Mouse (Mus musculus): ENCODE results near the gene P2ry13.

The P2ry13 gene

DNA sequence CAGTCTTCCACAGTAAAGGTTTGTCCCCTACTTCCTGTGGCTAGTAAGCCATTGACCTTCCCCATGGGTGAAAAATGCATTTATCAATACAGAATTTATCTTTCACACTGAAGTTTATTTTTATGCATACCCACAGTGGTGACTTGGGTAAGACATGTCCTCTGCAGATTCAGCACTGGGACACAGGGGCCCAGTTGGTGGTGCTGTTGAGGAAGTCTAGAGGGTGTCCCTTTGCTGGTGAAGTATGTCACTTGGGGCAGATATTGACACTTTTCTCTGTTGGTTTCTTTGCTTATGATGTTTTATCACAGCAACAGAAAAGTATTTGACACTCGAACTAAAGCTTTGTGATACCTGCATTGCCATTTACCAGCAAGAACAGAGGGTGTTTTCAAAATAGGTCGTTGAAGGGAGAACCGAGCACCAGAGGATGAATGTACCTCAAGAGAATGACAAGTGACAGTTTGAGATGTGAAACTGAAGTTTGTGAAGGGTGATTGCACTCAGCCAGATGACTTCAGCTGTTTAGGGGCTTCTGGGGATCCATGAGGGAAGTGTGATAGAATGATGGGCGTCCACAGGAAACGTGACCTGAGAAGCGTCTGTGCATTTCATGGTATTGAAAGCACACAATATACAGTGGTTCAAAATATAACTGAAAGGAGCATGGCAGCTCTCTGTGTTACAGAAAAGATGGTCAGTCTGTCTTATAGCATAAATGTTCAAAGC lies 36.1 kb downstream of the P2ry13 start:
- no peak for TF ChIP-seq GATA4 (IDR thresholded peaks at IDR 0.05; ENCODE audit: insufficient replicate concordance, low read length)

DNA sequence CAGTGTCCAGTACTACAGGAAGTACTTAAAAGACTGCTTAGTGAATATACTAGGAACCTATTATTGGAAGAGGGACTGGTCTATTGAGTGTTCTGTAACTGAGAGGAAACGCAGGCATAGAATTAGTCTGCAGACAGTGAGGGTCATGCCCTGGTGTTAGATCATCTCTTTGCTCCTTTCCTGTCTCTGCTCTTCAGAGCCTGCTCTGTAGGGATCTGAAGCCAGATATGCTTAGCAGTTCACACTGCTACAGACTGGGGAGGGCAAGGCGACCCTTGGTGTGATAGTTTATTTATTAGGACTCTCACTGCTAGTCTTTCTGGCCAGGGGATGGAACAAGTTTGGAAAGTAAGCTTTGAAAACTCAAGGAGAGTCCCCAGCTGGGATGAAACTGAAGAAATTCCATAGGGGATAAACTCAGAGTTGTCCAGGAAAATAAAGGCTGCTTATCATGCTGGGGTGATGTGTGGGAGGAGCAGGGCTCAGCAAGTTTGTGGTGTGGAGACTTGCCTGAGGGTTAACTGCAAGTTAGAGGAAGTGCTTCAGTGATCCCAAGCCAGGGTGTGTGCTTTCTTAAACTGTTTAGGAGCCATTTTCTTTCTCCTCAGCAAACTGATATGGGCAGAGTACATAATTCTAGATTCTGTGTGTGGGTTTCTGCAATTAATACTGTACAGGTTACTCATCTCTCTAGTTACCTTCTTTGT lies 40.6 kb downstream of the P2ry13 start:
- TF ChIP-seq GATA4 (IDR thresholded peaks at IDR 0.05; ENCODE audit: insufficient replicate concordance, low read length), result no peak

DNA sequence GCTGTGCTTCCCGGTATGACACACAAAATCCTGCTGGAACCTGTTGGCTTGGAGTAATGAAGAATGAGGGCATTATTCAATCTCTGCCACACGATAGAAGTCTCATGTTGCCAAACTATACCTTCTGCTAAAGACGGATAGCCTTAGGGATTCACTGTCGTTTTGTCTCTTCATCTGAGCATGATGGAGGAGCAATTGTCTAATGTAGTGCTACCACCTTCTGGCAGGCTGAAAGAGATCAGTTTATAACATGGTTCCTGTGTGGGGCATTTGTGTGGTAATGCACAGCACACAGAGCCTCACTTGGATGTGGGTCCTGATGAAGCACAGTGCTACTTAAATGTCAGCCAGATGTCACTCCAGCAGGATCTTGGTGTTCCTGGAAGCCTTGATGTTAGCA lies 41.5 kb downstream of the P2ry13 start:
- no peak for TF ChIP-seq GATA4 (IDR thresholded peaks at IDR 0.05; ENCODE audit: insufficient replicate concordance, low read length)

DNA sequence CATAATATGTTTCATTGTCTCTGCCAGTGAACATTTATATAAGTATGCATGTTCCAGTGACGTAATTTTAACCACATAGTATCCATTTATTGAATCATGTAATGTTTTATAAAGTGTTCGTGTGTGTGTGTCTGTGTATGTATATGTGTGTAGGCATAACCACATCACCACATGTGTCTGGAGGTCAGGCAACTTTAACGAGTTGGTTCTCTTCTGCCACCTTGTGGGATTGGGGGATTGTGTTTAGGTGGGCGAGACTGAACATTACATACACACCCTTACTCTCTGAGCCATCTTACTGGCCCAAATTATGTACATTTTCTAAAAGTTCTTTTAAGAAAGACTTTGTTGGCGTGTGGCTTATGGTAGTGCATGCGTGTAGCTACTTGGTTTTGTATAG lies 42.2 kb downstream of the P2ry13 start:
- TF ChIP-seq GATA4 (IDR thresholded peaks at IDR 0.05; ENCODE audit: insufficient replicate concordance, low read length), result no peak

DNA sequence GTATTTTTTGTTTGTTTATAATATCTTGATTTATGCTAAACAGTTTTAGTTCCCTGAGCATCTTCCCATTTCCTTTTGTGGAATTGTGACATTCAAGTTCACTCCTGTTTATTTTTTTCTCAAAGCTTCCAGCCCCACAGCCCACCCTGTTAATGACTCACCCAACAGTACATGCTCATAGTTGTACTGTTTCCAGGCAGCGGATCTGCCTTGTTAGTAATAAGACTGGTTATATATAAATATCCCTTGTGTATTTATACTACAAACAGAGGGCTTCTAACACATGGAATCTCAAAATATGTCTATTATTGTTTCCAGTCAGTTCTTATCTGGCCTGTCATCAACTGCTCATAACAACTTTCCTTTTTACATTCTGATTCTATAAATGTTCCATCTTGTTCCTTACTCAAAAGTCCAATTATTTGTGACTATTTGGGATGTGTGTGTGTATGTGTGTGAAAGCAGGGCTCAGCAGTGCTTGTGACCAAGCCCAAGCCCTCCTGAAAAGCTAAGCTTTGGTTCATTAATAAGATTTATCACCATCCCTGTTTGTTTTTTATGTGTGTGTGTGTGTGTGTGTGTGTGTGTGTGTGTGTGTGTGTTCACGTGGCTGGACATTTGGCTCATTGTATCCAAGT lies 43.1 kb downstream of the P2ry13 start:
- TF ChIP-seq GATA4 (IDR thresholded peaks at IDR 0.05; ENCODE audit: insufficient replicate concordance, low read length), result no peak

DNA sequence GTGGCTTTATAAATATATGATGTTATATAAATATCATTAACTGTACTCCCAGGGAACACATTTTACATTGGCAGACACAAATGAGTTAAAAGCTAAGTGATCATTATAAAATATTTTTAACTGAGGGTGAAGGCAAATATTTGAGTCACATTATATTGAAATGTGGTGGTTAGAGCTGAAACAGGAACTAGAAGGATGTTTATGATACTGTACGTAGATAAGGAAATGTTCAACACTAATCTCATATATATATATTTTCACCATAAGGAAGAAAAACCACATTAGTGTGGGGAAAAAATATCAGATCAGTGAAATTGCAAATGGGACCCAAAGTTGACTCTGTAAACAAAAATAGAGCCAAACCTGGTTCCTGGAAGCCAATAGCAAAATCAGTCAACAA lies 50.2 kb downstream of the P2ry13 start:
- no peak for TF ChIP-seq GATA4 (IDR thresholded peaks at IDR 0.05; ENCODE audit: insufficient replicate concordance, low read length)
